Comparison of ENCODE assay signal across 27 mouse cellular contexts in genomic region chr6:140501841-140502240, GRCm38 (mm10).
DNase-seq lines count a peak whose midpoint lies in the region; ATAC-seq and TF ChIP-seq lines count a peak whose summit lies in the region.
"Had no signal": no experiment of that assay in that cellular context is flagged by ENCODE, and none has a peak within 500 bp of the region (broad histone marks: within the 10 kb centered on the region; RNA-seq: fewer than 3 reads in every experiment).

No protein-coding gene starts in this region.

- WGBS in midbrain, embryonic 16.5 days, result 86% methylated on average over 7 of the region's 7 CpGs
- WGBS in midbrain, postnatal 0 days, result 86% methylated on average over 7 of the region's 7 CpGs
- WGBS in embryonic facial prominence, embryonic 10.5 days, result 87% methylated on average over 7 of the region's 7 CpGs
- WGBS in lung, adult 2 months, result 68% methylated on average over 7 of the region's 7 CpGs

- no peak overlapping the region for H3K4me2 ChIP-seq in midbrain, embryonic 16.5 days (ENCODE audit: low read length)
- H3K4me2 ChIP-seq in midbrain, postnatal 0 days (ENCODE audit: low read depth, low read length, poor library complexity, severe bottlenecking), result no peak overlapping the region
- H3K4me2 ChIP-seq: heart, embryonic 13.5 days; hindbrain, embryonic 14.5 days had no signal

- TF ChIP-seq POLR2A in lung, adult 2 months (IDR thresholded peaks at IDR 0.05; ENCODE audit: borderline replicate concordance, extremely low read depth, low read depth, low read length), result no peak

- H3K36me3 ChIP-seq in midbrain, embryonic 16.5 days (ENCODE audit: control insufficient read depth, insufficient read depth, low read length), result no peaks in the 10 kb centered on the region
- H3K36me3 ChIP-seq in midbrain, postnatal 0 days (ENCODE audit: insufficient read depth, low read length), result no peaks in the 10 kb centered on the region
- H3K36me3 ChIP-seq in embryonic facial prominence, embryonic 10.5 days (replicated peaks), result peaks cover 18% of the 10 kb centered on the region
- H3K36me3 ChIP-seq: G1E; heart, embryonic 13.5 days had no signal

- H3K27ac ChIP-seq in midbrain, embryonic 16.5 days (ENCODE audit: low read length), result no peak overlapping the region
- H3K27ac ChIP-seq in midbrain, postnatal 0 days (ENCODE audit: low read depth, low read length), result no peak overlapping the region
- no peak overlapping the region for H3K27ac ChIP-seq in embryonic facial prominence, embryonic 10.5 days (replicated peaks)
- H3K27ac ChIP-seq: gastrocnemius, adult 2 months; heart, adult 2 months; heart, embryonic 10.5 days; heart, embryonic 13.5 days; hindbrain, embryonic 14.5 days; hindbrain, postnatal 0 days had no signal

- no peak overlapping the region for H3K9ac ChIP-seq in midbrain, embryonic 16.5 days (ENCODE audit: low read depth, low read length)
- no peak overlapping the region for H3K9ac ChIP-seq in midbrain, postnatal 0 days (replicated peaks; ENCODE audit: low read length, poor library complexity, severe bottlenecking)
- H3K9ac ChIP-seq: forebrain, postnatal 0 days; heart, embryonic 13.5 days; hindbrain, embryonic 14.5 days had no signal

- H3K27me3 ChIP-seq in midbrain, embryonic 16.5 days (ENCODE audit: control insufficient read depth, insufficient read depth, low read depth, low read length), result no peaks in the 10 kb centered on the region
- H3K27me3 ChIP-seq in midbrain, postnatal 0 days (ENCODE audit: insufficient read depth, low read length), result no peaks in the 10 kb centered on the region
- no peaks in the 10 kb centered on the region for H3K27me3 ChIP-seq in embryonic facial prominence, embryonic 10.5 days (replicated peaks; ENCODE audit: low read depth, poor library complexity, severe bottlenecking)
- H3K27me3 ChIP-seq: heart, embryonic 13.5 days; Patski had no signal

- TF ChIP-seq CTCF in midbrain, postnatal 0 days (IDR thresholded peaks at IDR 0.05), result no peak
- no peak for TF ChIP-seq CTCF in lung, adult 2 months (IDR thresholded peaks at IDR 0.05; ENCODE audit: insufficient read depth, low read length)

- no peak overlapping the region for H3K4me3 ChIP-seq in midbrain, embryonic 16.5 days (ENCODE audit: low read depth, low read length)
- no peak overlapping the region for H3K4me3 ChIP-seq in midbrain, postnatal 0 days (ENCODE audit: low read depth, low read length)
- no peak overlapping the region for H3K4me3 ChIP-seq in embryonic facial prominence, embryonic 10.5 days
- H3K4me3 ChIP-seq in lung, adult 2 months (replicated peaks; ENCODE audit: extremely low read depth, low read depth, low read length), result no peak overlapping the region
- H3K4me3 ChIP-seq: gastrocnemius, adult 2 months; heart, adult 2 months; heart, embryonic 10.5 days; heart, embryonic 13.5 days had no signal

- no peaks in the 10 kb centered on the region for H3K9me3 ChIP-seq in midbrain, embryonic 16.5 days (replicated peaks; ENCODE audit: control insufficient read depth, low read length, poor library complexity, severe bottlenecking)
- no peaks in the 10 kb centered on the region for H3K9me3 ChIP-seq in midbrain, postnatal 0 days (ENCODE audit: low read length)
- H3K9me3 ChIP-seq in embryonic facial prominence, embryonic 10.5 days, result no peaks in the 10 kb centered on the region
- H3K9me3 ChIP-seq: heart, embryonic 10.5 days; heart, embryonic 13.5 days had no signal

- DNase-seq in cerebellum, adult 11-12 months, result peak; percentile 10
- no peak for DNase-seq in cerebellum, postnatal 36 days
- no peak for DNase-seq in midbrain, postnatal 0 days (ENCODE audit: low spot score)
- peak; percentile 63 for DNase-seq in ZHBTc4 (ENCODE audit: low read depth, low spot score)
- DNase-seq in embryonic facial prominence, embryonic 10.5 days (ENCODE audit: low spot score), result no peak
- DNase-seq in lung, adult 2 months, result no peak
- DNase-seq: adrenal gland, adult 8-10 months; adrenal gland, postnatal 25 days; cerebellum, adult 18-20 months; cerebellum, adult 9-10 months; cerebellum, postnatal 14 days; forebrain, postnatal 0 days; gastrocnemius, adult 2 months; gastrocnemius, postnatal 14 days; heart, adult 2 months; heart, postnatal 14 days; heart, postnatal 4 days had no signal

- peak; percentile 26; the same call in 1 of the 2 replicates for ATAC-seq in midbrain, embryonic 16.5 days
- ATAC-seq in midbrain, postnatal 0 days (ENCODE audit: low FRiP score), result no peak
- peak; percentile 35; the same call in 1 of the 2 replicates for ATAC-seq in megakaryocyte, adult 5-6 weeks (ENCODE audit: poor library complexity, severe bottlenecking)
- ATAC-seq: activated CD4-positive, CD25-positive, alpha-beta regulatory T cell, adult 4 months; forebrain, postnatal 0 days; hindbrain, postnatal 0 days; inflammation-experienced regulatory T-cells, adult 6 months; Patski had no signal

- no peaks in the 10 kb centered on the region; the same call in 1 of the 2 replicates for H3K4me1 ChIP-seq in midbrain, embryonic 16.5 days (ENCODE audit: control insufficient read depth, insufficient read depth, low read length)
- no peaks in the 10 kb centered on the region for H3K4me1 ChIP-seq in midbrain, postnatal 0 days (ENCODE audit: insufficient read depth, low read length)
- peaks cover 10% of the 10 kb centered on the region for H3K4me1 ChIP-seq in embryonic facial prominence, embryonic 10.5 days
- peaks cover 2% of the 10 kb centered on the region for H3K4me1 ChIP-seq in lung, adult 2 months (ENCODE audit: control insufficient read depth, insufficient read depth, low read length)

Comparison
In these comparisons a context has a peak if more than half of its experiments do, and no peak if none do; other contexts are left out.
1. DNase-seq: peak in cerebellum, adult 11-12 months (single experiment) and ZHBTc4 (single experiment); none in cerebellum, postnatal 36 days (0 of 2), midbrain, postnatal 0 days (single experiment), embryonic facial prominence, embryonic 10.5 days (single experiment) and lung, adult 2 months (single experiment).